Mouse (Mus musculus) left cerebral cortex, adult 11 months (tissue): ENCODE measurements around the gene Elf3.
"Not testable (repeated sequence)": the region's sequence is repeated elsewhere in the genome, so short reads cannot be mapped to it uniquely, and the experiment has no call there.

Source experiments
- DNase-seq: peaks from one replicate; pipeline ENCODE4 v3.0.0; 2022; ENCODE audit warnings: low spot score

The Elf3 gene

GRCm38 (mm10) chr1:135237131-135237851 lies 21.1 kb downstream of the Elf3 start:
- DNase-seq: no peak

- no peak for DNase-seq
Observed at GRCm38 (mm10) chr1:135234771-135235170, 23.6 kb downstream of the Elf3 start.

GRCm38 (mm10) chr1:135233961-135234360 lies 24.4 kb downstream of the Elf3 start:
- no peak for DNase-seq

GRCm38 (mm10) chr1:135231878-135232277 lies 26.5 kb downstream of the Elf3 start:
- DNase-seq: not testable (repeated sequence)

- no peak for DNase-seq
Observed at GRCm38 (mm10) chr1:135227339-135227950, 30.9 kb downstream of the Elf3 start.

- no peak for DNase-seq
Observed at GRCm38 (mm10) chr1:135224981-135225604, 33.3 kb downstream of the Elf3 start.

- DNase-seq: no peak
Observed at GRCm38 (mm10) chr1:135224147-135224546, 34.2 kb downstream of the Elf3 start.

- DNase-seq: no peak
Observed at GRCm38 (mm10) chr1:135217607-135218233, 40.6 kb downstream of the Elf3 start.

- DNase-seq: no peak
Observed at GRCm38 (mm10) chr1:135213772-135214640, 44.4 kb downstream of the Elf3 start.

- no peak for DNase-seq
Observed at GRCm38 (mm10) chr1:135210421-135210820, 47.9 kb downstream of the Elf3 start.

GRCm38 (mm10) chr1:135208716-135209115 lies 49.7 kb downstream of the Elf3 start:
- DNase-seq: no peak

GRCm38 (mm10) chr1:135206586-135207339 lies 51.6 kb downstream of the Elf3 start:
- no peak for DNase-seq

- DNase-seq: no peak
Observed at GRCm38 (mm10) chr1:135205257-135205656, 53.1 kb downstream of the Elf3 start.

GRCm38 (mm10) chr1:135204196-135205126 lies 53.9 kb downstream of the Elf3 start:
- no peak for DNase-seq
